Mouse (Mus musculus) CH12.LX (cell line): Measurements from ENCODE around the gene Srrm1.

Source experiments
- CTCF ChIP-seq, 2 experiments: IDR thresholded peaks in 1 of 2; conservative IDR thresholded peaks in 1 of 2; 2 replicates each; pipeline ENCODE4 v1.5.1; 2011 to 2012; ENCODE audit warnings: low read depth in 2 of 2, low read length in 2 of 2, improper control_type of control experiment in 1 of 2, inconsistent platforms in 1 of 2, mild to moderate bottlenecking in 1 of 2, moderate library complexity in 1 of 2
- RCOR1 ChIP-seq: conservative IDR thresholded peaks from 2 replicates; pipeline ENCODE4 v1.6.1; 2012; ENCODE audit warnings: low read depth, mild to moderate bottlenecking, inconsistent platforms, low read length, improper control_type of control experiment
- ZNF384 ChIP-seq: IDR thresholded peaks from 2 replicates; pipeline ENCODE4 v1.6.1; 2012; ENCODE audit warnings: low read depth, low read length, improper control_type of control experiment, inconsistent platforms

GRCm38 (mm10) chr4:135309112-135309659, 43.9 kb downstream of the Srrm1 start:
- TF ChIP-seq RCOR1 (no peak), CTCF (conservative IDR thresholded peaks at IDR 0.05 in 1 of 2, IDR thresholded peaks at IDR 0.05 in 1 of 2; ENCODE audit: low read depth in 2 of 2, low read length in 2 of 2) (no peak), ZNF384 (no peak)
